In genomic region chr2:73003751-73004717, GRCm38 (mm10) we compare ENCODE assay signal across 9 mouse cellular contexts. TPM values are rescaled to one million over a fixed set of nuclear protein-coding genes. Genes with fewer than 3 reads are reported as not detected.
A peak's percentile ranks its signal among the peaks of the same experiment; 100 is the strongest.
DNase-seq lines count a peak whose midpoint lies in the region; ATAC-seq and TF ChIP-seq lines count a peak whose summit lies in the region.
"Had no signal": no experiment of that assay in that cellular context is flagged by ENCODE, and none has a peak within 500 bp of the region (broad histone marks: within the 10 kb centered on the region; RNA-seq: fewer than 3 reads in every experiment).

No protein-coding gene starts in this region.

- no peak for TF ChIP-seq EP300 in stomach, postnatal 0 days (optimal IDR thresholded peaks at IDR 0.05)

- no peaks in the 10 kb centered on the region for H3K27me3 ChIP-seq in embryonic facial prominence, embryonic 12.5 days
- no peaks in the 10 kb centered on the region for H3K27me3 ChIP-seq in kidney, adult 2 months (replicated peaks; ENCODE audit: control insufficient read depth, insufficient read depth, low read length)
- H3K27me3 ChIP-seq in liver, embryonic 12.5 days (replicated peaks): no peaks in the 10 kb centered on the region
- no peaks in the 10 kb centered on the region for H3K27me3 ChIP-seq in stomach, postnatal 0 days (ENCODE audit: control insufficient read depth, insufficient read depth, low read length)

- TF ChIP-seq POLR2A in kidney, adult 2 months (IDR thresholded peaks at IDR 0.05; ENCODE audit: low read depth, low read length): no peak

- ATAC-seq in embryonic facial prominence, embryonic 12.5 days (ENCODE audit: insufficient number of reproducible peaks, insufficient read depth, low FRiP score, low TSS enrichment): peak; percentile 66
- no peak for ATAC-seq in liver, embryonic 12.5 days
- ATAC-seq in monocyte, adult 5-6 weeks (replicated peaks; ENCODE audit: insufficient number of reproducible peaks, low FRiP score, low TSS enrichment, poor library complexity, severe bottlenecking): peak; percentile 24; the same call in 1 of the 2 replicates
- ATAC-seq in stomach, postnatal 0 days (ENCODE audit: low FRiP score, low TSS enrichment): peak; percentile 91

- WGBS in embryonic facial prominence, embryonic 12.5 days: 26% methylated on average over 24 of the region's 24 CpGs
- WGBS in kidney, adult 2 months: 32% methylated on average over 24 of the region's 24 CpGs
- 16% methylated on average over 23 of the region's 24 CpGs for WGBS in liver, embryonic 12.5 days (ENCODE audit: insufficient replicate concordance)
- WGBS in stomach, postnatal 0 days: 6% methylated on average over 24 of the region's 24 CpGs

- H3K9ac ChIP-seq in embryonic facial prominence, embryonic 12.5 days: peak overlapping the region; percentile 15; the same call in 1 of the 2 replicates
- peak overlapping the region; percentile 62 for H3K9ac ChIP-seq in liver, embryonic 12.5 days
- H3K9ac ChIP-seq in stomach, postnatal 0 days (ENCODE audit: low read length): peak overlapping the region; percentile 47

- peaks cover 26% of the 10 kb centered on the region for H3K4me1 ChIP-seq in embryonic facial prominence, embryonic 12.5 days
- no peaks in the 10 kb centered on the region for H3K4me1 ChIP-seq in kidney, adult 2 months (ENCODE audit: control insufficient read depth, insufficient read depth, low read length)
- peaks cover 76% of the 10 kb centered on the region for H3K4me1 ChIP-seq in liver, embryonic 12.5 days
- H3K4me1 ChIP-seq in stomach, postnatal 0 days (replicated peaks; ENCODE audit: control insufficient read depth, insufficient read depth): peaks cover 2% of the 10 kb centered on the region; the same call in 1 of the 2 replicates

- H3K4me3 ChIP-seq in embryonic facial prominence, embryonic 12.5 days: peak overlapping the region; percentile 6; the same call in 1 of the 2 replicates
- H3K4me3 ChIP-seq in kidney, adult 2 months (ENCODE audit: insufficient read depth, low read depth, low read length): peak overlapping the region; percentile 49
- peak overlapping the region; percentile 18 for H3K4me3 ChIP-seq in liver, embryonic 12.5 days
- peak overlapping the region; percentile 31 for H3K4me3 ChIP-seq in stomach, postnatal 0 days (ENCODE audit: low read depth, low read length)

- peak overlapping the region; percentile 35 for H3K4me2 ChIP-seq in embryonic facial prominence, embryonic 12.5 days (replicated peaks)
- H3K4me2 ChIP-seq in liver, embryonic 12.5 days: peak overlapping the region; percentile 60
- H3K4me2 ChIP-seq in stomach, postnatal 0 days (replicated peaks; ENCODE audit: low read depth): peak overlapping the region; percentile 57

- H3K36me3 ChIP-seq in embryonic facial prominence, embryonic 12.5 days: no peaks in the 10 kb centered on the region
- H3K36me3 ChIP-seq in kidney, adult 2 months (ENCODE audit: control insufficient read depth, insufficient read depth, low read length): no peaks in the 10 kb centered on the region
- no peaks in the 10 kb centered on the region for H3K36me3 ChIP-seq in liver, embryonic 12.5 days
- no peaks in the 10 kb centered on the region for H3K36me3 ChIP-seq in stomach, postnatal 0 days (ENCODE audit: control insufficient read depth, insufficient read depth, low read length)

- H3K9me3 ChIP-seq in embryonic facial prominence, embryonic 12.5 days: no peaks in the 10 kb centered on the region
- H3K9me3 ChIP-seq in liver, embryonic 12.5 days (replicated peaks): no peaks in the 10 kb centered on the region
- H3K9me3 ChIP-seq in stomach, postnatal 0 days (ENCODE audit: control insufficient read depth, low read length): no peaks in the 10 kb centered on the region

- TF ChIP-seq CTCF in kidney, adult 2 months (conservative IDR thresholded peaks at IDR 0.05; ENCODE audit: insufficient read depth, insufficient read length, low read depth, low read length): no peak
- no peak for TF ChIP-seq CTCF in stomach, postnatal 0 days (IDR thresholded peaks at IDR 0.05; ENCODE audit: low read depth)

- peak overlapping the region; percentile 80 for H3K27ac ChIP-seq in embryonic facial prominence, embryonic 12.5 days
- peak overlapping the region; percentile 66 for H3K27ac ChIP-seq in kidney, adult 2 months (ENCODE audit: insufficient read depth, low read depth, low read length)
- H3K27ac ChIP-seq in liver, embryonic 12.5 days: peak overlapping the region; percentile 89
- peak overlapping the region; percentile 95 for H3K27ac ChIP-seq in stomach, postnatal 0 days (replicated peaks)

- peak; percentile 25 to 46 for DNase-seq in spleen, adult 18-20 months
- no peak for DNase-seq in spleen, adult 12 weeks (ENCODE audit: low spot score)
- DNase-seq in heart, adult 8-10 months (ENCODE audit: low spot score): peak; percentile 88
- DNase-seq in kidney, adult 2 months: peak; percentile 76
- DNase-seq in stomach, postnatal 0 days (ENCODE audit: low spot score): peak; percentile 78

RNA-seq across cellular contexts. Expression of gene Gm11084, which starts 17.5 kb away (rescaled TPM):
- not detected in 2 replicates for polyA plus RNA-seq in embryonic facial prominence, embryonic 12.5 days (2016; fragmentation: Nextera tagmentation; extraction: Ambion mirVana)
- total RNA-seq in heart, adult 8-10 months (2022): not detected
- polyA plus RNA-seq in kidney, adult 2 months (2012; rRNA removed): not detected in 2 replicates
- not detected in 2 replicates for polyA plus RNA-seq in liver, embryonic 12.5 days (2016; fragmentation: Nextera tagmentation; extraction: Ambion mirVana)
- total RNA-seq in monocyte, adult 5-6 weeks (2017): not detected in 3 replicates
- not detected in 2 replicates for polyA plus RNA-seq in stomach, postnatal 0 days (2015; fragmentation: Nextera tagmentation; extraction: Ambion mirVana)
- total RNA-seq: adrenal gland, postnatal 4 days had no signal

RNA-seq across cellular contexts. Expression of gene Sp3, which starts 23.8 kb away (rescaled TPM):
- 74.6 and 77.8 TPM in 2 replicates for polyA plus RNA-seq in embryonic facial prominence, embryonic 12.5 days (2016; fragmentation: Nextera tagmentation; extraction: Ambion mirVana)
- total RNA-seq in heart, adult 8-10 months (2022): 10 to 100 TPM; 31.0 to 34.0 (median 32.0) TPM
- polyA plus RNA-seq in kidney, adult 2 months (2012; rRNA removed): 13.5 and 13.7 TPM in 2 replicates
- polyA plus RNA-seq in liver, embryonic 12.5 days (2016; fragmentation: Nextera tagmentation; extraction: Ambion mirVana): 45.2 and 47.6 TPM in 2 replicates
- 204 to 233 TPM (median 229 TPM) in 3 replicates for total RNA-seq in monocyte, adult 5-6 weeks (2017)
- polyA plus RNA-seq in stomach, postnatal 0 days (2015; fragmentation: Nextera tagmentation; extraction: Ambion mirVana): 24.3 and 25.7 TPM in 2 replicates
